Mouse (Mus musculus) cerebellum, postnatal 14 days (tissue): ENCODE measurements around the gene Samd9l.
"Not testable (repeated sequence)": the region's sequence is repeated elsewhere in the genome, so short reads cannot be mapped to it uniquely, and the experiment has no call there.

Experiments
- DNase-seq, 2 experiments: peaks; one replicate each; pipeline ENCODE4 v3.0.0; 2021; ENCODE audit warnings: mixed read lengths in 2 of 2

Gene Samd9l

GRCm38 (mm10) chr6:3341479-3341878, 57.9 kb downstream of the Samd9l start:
- no peak for DNase-seq

DNA sequence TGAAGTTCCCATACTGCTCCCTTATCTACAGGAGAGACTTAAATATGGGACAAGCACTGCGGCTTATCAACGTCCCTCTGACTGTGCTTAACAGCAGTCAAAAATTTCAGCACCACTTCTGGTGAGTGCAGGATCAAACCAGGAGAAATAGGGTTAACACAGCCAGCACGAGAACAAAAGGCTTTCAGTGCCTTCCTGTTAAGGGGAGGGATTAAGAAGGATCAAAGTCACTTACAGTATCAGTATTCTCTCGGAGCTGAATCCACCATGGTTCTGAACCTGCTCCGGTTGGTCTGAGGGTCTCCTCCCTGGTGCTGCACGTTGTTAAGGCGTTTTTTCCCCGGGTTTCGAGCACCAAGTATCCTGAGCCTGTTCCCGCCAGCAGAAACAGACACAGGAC, 58.4 kb downstream of the Samd9l start:
- DNase-seq = not testable (repeated sequence)

DNA sequence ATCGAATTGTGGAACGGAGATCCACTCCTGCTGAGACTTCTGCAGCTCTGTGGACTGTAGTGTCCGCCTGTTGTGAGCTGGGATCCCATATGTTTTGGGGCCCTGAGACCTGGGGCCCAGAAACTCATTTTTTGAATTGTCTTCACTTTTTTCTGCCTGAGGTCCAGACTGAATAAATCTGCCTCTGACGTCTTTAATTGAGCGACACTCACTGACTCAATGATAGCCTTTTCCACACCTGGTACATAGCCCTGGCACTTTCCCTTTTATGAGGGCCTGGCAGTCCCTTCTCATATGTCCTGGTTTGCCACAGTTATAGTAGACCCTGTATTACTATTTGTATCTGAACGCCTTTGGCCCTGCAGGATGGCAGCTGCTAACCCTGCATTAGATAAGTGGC, 60.2 kb downstream of the Samd9l start:
- DNase-seq = not testable (repeated sequence)
